Mouse (Mus musculus) intestine, embryonic 14.5 days (tissue): ENCODE measurements around the gene Rabggta. TPM values are rescaled to one million over a fixed set of nuclear protein-coding genes. Genes with fewer than 3 reads are reported as not detected.
"Not testable (repeated sequence)": the region's sequence is repeated elsewhere in the genome, so short reads cannot be mapped to it uniquely, and the experiment has no call there.

Source experiments
- ATAC-seq: fragments of 200-750 bp; cut with Nextera tagmentation; replicated peaks from 2 replicates; pipeline ENCODE4 v1.8.0; 2017; ENCODE audit warnings: low read depth, moderate number of reproducible peaks, moderate TSS enrichment, moderate library complexity; ENCODE audit not compliant: low FRiP score, low TSS enrichment
- DNase-seq: peaks from one replicate; pipeline ENCODE4 v3.0.0-alpha.2; 2018; ENCODE audit warnings: low spot score
- H3K27ac ChIP-seq: fragments of 300-500 bp; sonication (generic); 2 replicates; pipeline ENCODE4 v1.5.1; 2014; ENCODE audit warnings: low read depth, mild to moderate bottlenecking, control low read depth
- H3K27me3 ChIP-seq: fragments of 300-500 bp; sonication (generic); replicated peaks from 2 replicates; pipeline ENCODE4 v1.6.1; 2014; ENCODE audit warnings: low read length, control low read depth; ENCODE audit not compliant: control insufficient read depth, insufficient read depth
- H3K36me3 ChIP-seq: fragments of 300-500 bp; sonication (generic); 2 replicates; pipeline ENCODE4 v1.6.1; 2014; ENCODE audit warnings: low read length, control low read depth; ENCODE audit not compliant: control insufficient read depth, insufficient read depth
- H3K4me1 ChIP-seq: fragments of 300-500 bp; sonication (generic); replicated peaks from 2 replicates; pipeline ENCODE4 v1.6.1; 2014; ENCODE audit warnings: low read length, control low read depth, mixed read lengths; ENCODE audit not compliant: control insufficient read depth, insufficient read depth
- H3K4me2 ChIP-seq: fragments of 300-500 bp; sonication (generic); 2 replicates; pipeline ENCODE4 v1.6.1; 2014; ENCODE audit warnings: low read length
- H3K4me3 ChIP-seq: fragments of 300-500 bp; sonication (generic); 2 replicates; pipeline ENCODE4 v1.5.1; 2014; ENCODE audit warnings: low read depth, low read length, control low read depth, mixed read lengths
- H3K9ac ChIP-seq: fragments of 300-500 bp; sonication (generic); 2 replicates; pipeline ENCODE4 v1.6.1; 2014; ENCODE audit warnings: mild to moderate bottlenecking, low read length
- H3K9me3 ChIP-seq: fragments of 300-500 bp; sonication (generic); 2 replicates; pipeline ENCODE4 v1.6.1; 2016; ENCODE audit warnings: low read length, control low read depth; ENCODE audit not compliant: control insufficient read depth
- WGBS: fragments of 180-500 bp; shearing (Covaris S2); extraction: QIAGEN DNeasy Blood & Tissue Kit; methylation state at CpG from one replicate; pipeline ENCODE4 v1.1.7; 2014; 5-methylcytosine and 5-hydroxymethylcytosine counted together
- polyA plus RNA-seq: library from polyadenylated mRNA; unstranded; fragments of >200 nt; fragmentation: Nextera tagmentation; extraction: Ambion mirVana; gene quantifications from 2 replicates; pipeline ENCODE4 v1.2.1, GENCODE M21; 2014

Rabggta gene
- polyA plus RNA-seq, 1 experiment from 2014 or later = 32.7 TPM

DNA sequence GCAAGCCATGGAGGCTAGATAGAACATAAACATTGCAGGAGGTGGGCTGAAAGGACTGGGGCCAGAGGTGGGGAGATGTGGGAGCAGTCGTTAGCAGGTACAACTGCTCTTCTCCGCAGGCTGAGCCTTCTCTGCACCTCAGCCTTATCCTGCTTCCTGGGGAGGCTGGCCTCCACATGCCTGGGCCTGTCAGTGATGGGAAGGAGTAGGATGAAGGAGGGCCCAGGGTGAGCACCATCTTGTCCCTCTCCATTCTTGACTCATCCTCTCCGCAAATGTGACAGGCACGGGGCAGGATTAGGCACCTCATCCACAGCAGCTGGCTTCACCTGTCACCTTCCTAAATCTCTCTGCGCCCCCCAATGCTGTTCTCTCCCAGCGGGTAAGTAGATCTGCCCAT lies 39.1 kb upstream of the Rabggta start, which contains the start of gene Ltb4r2:
Gene Ltb4r2, plus strand, starts transcription at position 266 of the 400 bp plus-strand sequence.
- ATAC-seq (no peak), DNase-seq (no peak)
- peak within 1 kb of the TSS; percentile 33; the same call in 1 of the 2 replicates for H3K27ac ChIP-seq
- H3K4me3 ChIP-seq = peak within 1 kb of the TSS; percentile 57
- H3K4me1 ChIP-seq = no peaks in the 10 kb centered on the region; the same call in 1 of the 2 replicates
- H3K9ac ChIP-seq = peak within 1 kb of the TSS; percentile 69
- peaks cover 2% of the 10 kb centered on the region for H3K36me3 ChIP-seq
- peaks cover 9% of the 10 kb centered on the region for H3K27me3 ChIP-seq
- WGBS = 75% methylated on average over 6 of the region's 6 CpGs
- H3K9me3 ChIP-seq = no peaks in the 10 kb centered on the region
- H3K4me2 ChIP-seq = peak within 1 kb of the TSS; percentile 99

DNA sequence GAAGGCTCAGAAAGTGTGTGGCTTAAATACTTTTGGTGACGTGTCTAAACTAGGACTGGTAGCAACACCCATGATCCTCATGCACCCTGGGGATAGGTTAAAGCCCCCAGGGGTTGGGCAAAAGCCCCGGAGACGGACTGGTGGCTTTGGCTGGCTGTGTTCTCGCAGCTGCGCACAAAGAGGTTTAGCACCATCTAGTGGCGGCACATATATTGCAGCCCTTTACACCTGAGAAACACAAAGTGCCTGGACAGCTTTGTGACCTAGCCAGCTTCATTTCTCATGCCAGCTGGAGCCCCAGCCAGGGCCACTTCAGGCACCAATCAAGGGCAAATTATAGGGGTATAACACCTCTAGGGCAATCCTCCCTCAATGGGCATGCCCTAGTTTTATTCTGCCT lies 38.1 kb upstream of the Rabggta start:
- not testable (repeated sequence) for H3K27me3 ChIP-seq, H3K9ac ChIP-seq, H3K27ac ChIP-seq, H3K9me3 ChIP-seq, H3K4me1 ChIP-seq
- ATAC-seq (peak; percentile 9; the same call in 1 of the 2 replicates), DNase-seq (peak; percentile 96)
- peak overlapping the region; percentile 44 for H3K4me2 ChIP-seq
- WGBS = 2% methylated on average over 5 of the region's 6 CpGs
- H3K4me3 ChIP-seq = peak overlapping the region; percentile 21; the same call in 1 of the 2 replicates
- peaks cover 12% of the 10 kb centered on the region for H3K36me3 ChIP-seq

GRCm38 (mm10) chr14:55758363-55758784 lies 36.3 kb upstream of the Rabggta start, which contains the start of gene Cideb:
Gene Cideb (minus strand): TSS chr14:55758458.
- Histone ChIP-seq H3K9ac (no peak within 1 kb of the TSS), H3K36me3 (peaks cover 29% of the 10 kb centered on the region), H3K27me3 (peaks cover 9% of the 10 kb centered on the region), H3K9me3 (no peaks in the 10 kb centered on the region), H3K4me3 (0 out of 2 replicates have a peak within 1 kb of the TSS, but pooled peaks have one; percentile 6), H3K4me1 (no peaks in the 10 kb centered on the region; the same call in 1 of the 2 replicates), H3K4me2 (peak within 1 kb of the TSS; percentile 27), H3K27ac (peak within 1 kb of the TSS; percentile 22; the same call in 1 of the 2 replicates)
- ATAC-seq (peak; percentile 45), DNase-seq (peak; percentile 71)
- WGBS = 19% methylated on average over 8 of the region's 8 CpGs

GRCm38 (mm10) chr14:55757566-55757965 lies 35.5 kb upstream of the Rabggta start:
- no peaks in the 10 kb centered on the region; the same call in 1 of the 2 replicates for H3K4me1 ChIP-seq
- no peak overlapping the region for H3K9ac ChIP-seq
- H3K36me3 ChIP-seq = peaks cover 38% of the 10 kb centered on the region
- 0 out of 2 replicates have a peak overlapping the region, but pooled peaks have one; percentile 22 for H3K27ac ChIP-seq
- H3K4me3 ChIP-seq = no peak overlapping the region
- no peaks in the 10 kb centered on the region for H3K9me3 ChIP-seq
- H3K4me2 ChIP-seq = no peak overlapping the region
- peaks cover 9% of the 10 kb centered on the region for H3K27me3 ChIP-seq
- DNase-seq (no peak), ATAC-seq (no peak)
- 77% methylated on average over 6 of the region's 6 CpGs for WGBS

DNA sequence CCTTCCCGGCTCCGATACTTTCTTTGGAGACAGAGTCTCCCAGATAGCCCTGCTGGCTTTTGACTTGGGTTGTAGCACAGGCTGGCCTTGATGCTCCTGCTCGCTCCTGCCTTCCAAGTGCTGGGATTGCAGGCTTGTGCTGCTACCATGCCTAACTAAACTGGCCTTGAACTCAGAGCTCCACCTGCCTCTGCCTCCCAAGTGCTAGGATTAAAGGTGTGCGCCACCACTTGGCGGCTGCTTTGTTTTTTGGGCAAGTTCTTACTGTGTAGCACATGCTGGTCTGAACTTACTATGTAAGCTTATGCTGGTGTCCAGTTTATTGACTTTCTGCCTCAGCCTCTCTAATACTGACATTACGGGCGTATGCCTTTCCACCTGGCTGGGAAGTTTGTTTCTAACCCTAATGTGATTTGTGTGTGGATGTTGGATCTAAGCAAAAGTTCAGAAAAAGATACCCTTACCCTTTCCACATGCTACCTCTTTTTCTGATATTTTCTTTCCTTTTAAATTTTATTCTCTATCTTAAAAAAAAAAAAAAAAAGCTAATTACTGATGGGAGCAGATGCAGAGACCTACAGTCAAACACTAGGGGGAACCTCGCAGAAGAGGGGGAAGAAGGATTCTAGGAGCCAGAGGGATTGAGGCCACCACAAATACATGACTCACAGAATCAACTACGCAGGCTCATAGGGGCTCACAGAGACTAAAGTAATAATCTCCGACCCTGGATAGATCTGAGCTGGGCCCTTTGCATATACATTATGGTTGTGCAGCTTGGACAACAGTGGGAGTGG lies 25.2 kb upstream of the Rabggta start:
- H3K4me1 ChIP-seq = peaks cover 27% of the 10 kb centered on the region
- 87% methylated on average over 10 of the region's 10 CpGs for WGBS
- H3K27me3 ChIP-seq = no peaks in the 10 kb centered on the region
- H3K36me3 ChIP-seq = peaks cover 55% of the 10 kb centered on the region
- no peak overlapping the region for H3K27ac ChIP-seq
- H3K4me2 ChIP-seq = peak overlapping the region; percentile 99; the same call in 1 of the 2 replicates
- DNase-seq = no peak
- H3K9me3 ChIP-seq = no peaks in the 10 kb centered on the region
- no peak for ATAC-seq
- peak overlapping the region; percentile 95; the same call in 1 of the 2 replicates for H3K4me3 ChIP-seq
- no peak overlapping the region for H3K9ac ChIP-seq

DNA sequence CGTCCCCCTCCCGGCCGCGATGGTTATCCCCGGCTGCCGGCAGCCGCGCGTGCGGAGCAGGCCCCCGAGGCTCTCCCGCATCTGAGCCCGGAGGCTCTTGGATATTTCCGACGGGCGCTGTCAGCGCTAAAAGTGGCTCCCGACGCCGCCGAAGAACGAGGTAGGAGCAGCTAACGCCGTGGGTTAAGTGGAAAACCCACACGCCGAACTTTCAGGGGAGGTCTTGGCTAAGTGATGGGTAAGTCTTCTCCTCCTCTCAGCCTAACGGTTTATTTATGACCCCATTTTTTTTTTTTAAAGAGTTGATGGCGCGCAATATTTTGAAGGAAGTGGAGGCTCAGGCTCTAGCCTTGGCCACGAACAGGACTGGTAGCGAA lies 23.8 kb upstream of the Rabggta start:
- Histone ChIP-seq H3K36me3 (peaks cover 52% of the 10 kb centered on the region), H3K9ac (peak overlapping the region; percentile 81), H3K27me3 (no peaks in the 10 kb centered on the region), H3K27ac (0 out of 2 replicates have a peak overlapping the region, but pooled peaks have one; percentile 38), H3K4me1 (peaks cover 27% of the 10 kb centered on the region), H3K4me3 (peak overlapping the region; percentile 95), H3K9me3 (no peaks in the 10 kb centered on the region), H3K4me2 (peak overlapping the region; percentile 99)
- under 1% methylated on average over 31 of the region's 31 CpGs for WGBS
- ATAC-seq (no peak), DNase-seq (no peak)

DNA sequence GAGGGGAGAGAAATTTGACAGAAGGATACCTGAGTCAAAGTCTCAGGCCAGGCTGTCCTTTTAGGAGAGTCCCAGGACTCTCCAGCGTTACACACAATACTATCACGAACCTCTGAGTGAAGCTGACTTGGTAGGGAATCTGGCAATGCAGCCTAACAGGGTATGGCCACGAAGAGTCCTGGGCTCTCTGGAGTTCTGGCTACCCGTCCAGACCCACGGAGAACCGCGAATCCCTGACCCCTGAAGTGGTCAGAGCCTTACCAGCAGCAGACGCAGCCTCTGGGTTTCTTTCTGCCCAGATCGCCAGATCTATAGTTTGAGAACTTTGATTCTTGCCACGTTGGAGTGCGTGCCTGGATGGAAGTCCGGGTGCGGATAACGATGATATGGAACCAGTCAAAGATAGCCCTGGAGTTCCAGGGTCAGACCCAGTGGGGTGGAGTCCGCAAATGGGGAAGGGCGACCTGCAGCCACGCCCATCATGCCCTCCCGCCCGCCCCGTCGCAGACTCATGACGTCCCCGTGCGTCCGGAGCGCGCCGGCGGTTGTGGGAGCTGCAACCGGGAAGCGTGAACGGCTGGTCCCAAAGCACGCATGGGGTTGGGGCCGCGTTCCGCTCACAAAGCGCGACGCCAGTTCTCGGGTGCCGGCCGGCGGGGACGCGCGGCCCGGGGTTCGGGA lies 23.3 kb upstream of the Rabggta start, which contains the start of the genes Dhrs1 and Nop9:
Gene Dhrs1, minus strand, starts transcription at position 511 of the 681 bp plus-strand sequence.
Gene Nop9, plus strand, starts transcription at position 514 of the 681 bp plus-strand sequence.
- ATAC-seq (peak; percentile 90), DNase-seq (peak; percentile 99)
- WGBS = 2% methylated on average over 46 of the region's 48 CpGs
- Histone ChIP-seq H3K9ac (peak within 1 kb of the TSS; percentile 81), H3K4me2 (peak within 1 kb of the TSS; percentile 99), H3K27me3 (no peaks in the 10 kb centered on the region), H3K36me3 (peaks cover 52% of the 10 kb centered on the region), H3K9me3 (no peaks in the 10 kb centered on the region), H3K27ac (0 out of 2 replicates have a peak within 1 kb of the TSS, but pooled peaks have one; percentile 38), H3K4me3 (peak within 1 kb of the TSS; percentile 95), H3K4me1 (peaks cover 27% of the 10 kb centered on the region)

DNA sequence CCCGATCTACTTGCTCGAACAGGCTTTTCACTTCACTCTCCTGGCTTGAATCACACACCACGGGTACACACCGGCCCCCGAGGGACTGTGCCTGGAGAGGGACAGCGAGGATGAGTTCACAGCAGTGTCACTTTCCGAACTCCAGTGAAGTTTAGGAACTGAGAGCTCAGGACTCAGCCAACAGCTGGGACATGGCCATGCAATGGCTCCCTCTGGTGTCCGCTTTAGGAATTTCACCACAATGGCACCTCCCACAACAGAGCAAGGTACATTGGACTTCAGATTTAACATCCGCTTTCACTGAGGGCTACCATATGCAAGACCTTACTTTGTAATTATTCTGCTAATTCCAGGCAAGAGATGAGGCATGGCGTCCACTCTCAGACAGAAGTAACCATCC lies 21.6 kb upstream of the Rabggta start:
- Histone ChIP-seq H3K27ac (no peak overlapping the region), H3K36me3 (peaks cover 54% of the 10 kb centered on the region), H3K27me3 (no peaks in the 10 kb centered on the region), H3K9ac (no peak overlapping the region), H3K4me2 (peak overlapping the region; percentile 21; the same call in 1 of the 2 replicates), H3K4me1 (peaks cover 27% of the 10 kb centered on the region), H3K9me3 (no peaks in the 10 kb centered on the region), H3K4me3 (no peak overlapping the region; the same call in 1 of the 2 replicates)
- ATAC-seq = peak; percentile 40
- peak; percentile 98 for DNase-seq
- 18% methylated on average over 10 of the region's 10 CpGs for WGBS
